Comparison of ENCODE assay signal across 16 mouse cellular contexts in the genomic region with DNA sequence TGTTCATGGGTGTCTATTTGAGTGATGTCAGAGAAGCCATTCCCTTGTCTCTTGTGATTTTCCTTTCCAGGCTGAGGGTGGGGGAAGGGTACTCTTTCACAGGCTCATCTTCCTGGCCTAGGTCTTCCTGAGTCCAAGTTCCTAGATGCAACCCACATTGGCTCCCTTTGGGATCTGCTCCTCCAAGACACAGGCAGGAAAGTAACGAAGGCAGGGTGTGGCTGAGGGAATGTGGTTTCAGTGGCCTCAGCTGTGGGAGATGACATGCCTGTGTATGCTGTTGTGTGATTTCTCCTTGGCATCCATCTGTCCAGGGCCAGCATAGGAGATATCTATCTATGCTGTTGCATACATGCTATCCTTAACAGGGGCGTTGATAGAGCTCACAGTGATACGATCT.
"Had no signal": no experiment of that assay in that cellular context is flagged by ENCODE, and none has a peak within 500 bp of the region (broad histone marks: within the 10 kb centered on the region; RNA-seq: fewer than 3 reads in every experiment).

No protein-coding gene starts in this region.

- DNase-seq: retina, postnatal 1 day; right cerebral cortex, adult 18-20 months; right cerebral cortex, postnatal 14 days; right cerebral cortex, postnatal 25 days; right cerebral cortex, postnatal 4 days; spleen, adult 18-20 months; thymus, adult 18-20 months; thymus, adult 2 months; thymus, postnatal 14 days; thymus, postnatal 25 days; thymus, postnatal 36 days; thymus, postnatal 4 days had no signal

- H3K27ac ChIP-seq: neural tube, embryonic 13.5 days; neural tube, embryonic 15.5 days; stomach, embryonic 15.5 days; stomach, postnatal 0 days had no signal

- H3K27me3 ChIP-seq: neural tube, embryonic 13.5 days; neural tube, embryonic 15.5 days; stomach, embryonic 15.5 days had no signal

- H3K36me3 ChIP-seq: neural tube, embryonic 13.5 days; neural tube, embryonic 15.5 days; stomach, embryonic 15.5 days had no signal

- H3K9me3 ChIP-seq: neural tube, embryonic 13.5 days; neural tube, embryonic 15.5 days; stomach, embryonic 15.5 days had no signal

- H3K4me1 ChIP-seq: stomach, embryonic 15.5 days had no signal

- H3K4me3 ChIP-seq: neural tube, embryonic 13.5 days; neural tube, embryonic 15.5 days; stomach, embryonic 15.5 days had no signal

- H3K4me2 ChIP-seq: neural tube, embryonic 13.5 days; neural tube, embryonic 15.5 days; stomach, embryonic 15.5 days had no signal

- H3K9ac ChIP-seq: neural tube, embryonic 13.5 days; neural tube, embryonic 15.5 days; stomach, embryonic 15.5 days had no signal
